Mouse (Mus musculus) liver, embryonic 12.5 days (tissue): ENCODE data around the gene 2410004B18Rik. TPM values are rescaled to one million over a fixed set of nuclear protein-coding genes. Genes with fewer than 3 reads are reported as not detected.
A peak's percentile ranks its signal among the peaks of the same experiment; 100 is the strongest.
"Not testable (repeated sequence)": the region's sequence is repeated elsewhere in the genome, so short reads cannot be mapped to it uniquely, and the experiment has no call there.

Source experiments
- ATAC-seq: fragments of 200-750 bp; cut with Nextera tagmentation; 2 replicates; pipeline ENCODE4 v1.8.0; 2017; ENCODE audit warnings: moderate number of reproducible peaks, mild to moderate bottlenecking, moderate library complexity
- H3K27ac ChIP-seq: fragments of 300-500 bp; sonication (generic); 2 replicates; pipeline ENCODE4 v1.5.1; 2016; ENCODE audit warnings: mild to moderate bottlenecking
- H3K27me3 ChIP-seq: fragments of 300-500 bp; sonication (generic); replicated peaks from 2 replicates; pipeline ENCODE4 v1.6.1; 2016; ENCODE audit warnings: mild to moderate bottlenecking, moderate library complexity
- H3K36me3 ChIP-seq: fragments of 300-500 bp; sonication (generic); 2 replicates; pipeline ENCODE4 v1.6.1; 2016; ENCODE audit warnings: mild to moderate bottlenecking, moderate library complexity
- H3K4me1 ChIP-seq: fragments of 300-500 bp; sonication (generic); 2 replicates; pipeline ENCODE4 v1.6.1; 2016
- H3K4me2 ChIP-seq: fragments of 300-500 bp; sonication (generic); 2 replicates; pipeline ENCODE4 v1.6.1; 2016; ENCODE audit warnings: mild to moderate bottlenecking, moderate library complexity
- H3K4me3 ChIP-seq: fragments of 300-500 bp; sonication (generic); 2 replicates; pipeline ENCODE4 v1.5.1; 2016; ENCODE audit warnings: mild to moderate bottlenecking, moderate library complexity
- H3K9ac ChIP-seq: fragments of 300-500 bp; sonication (generic); 2 replicates; pipeline ENCODE4 v1.6.1; 2016; ENCODE audit warnings: mild to moderate bottlenecking, moderate library complexity
- H3K9me3 ChIP-seq: fragments of 300-500 bp; sonication (generic); replicated peaks from 2 replicates; pipeline ENCODE4 v1.6.1; 2016; ENCODE audit warnings: mild to moderate bottlenecking, moderate library complexity
- WGBS: fragments of 180-500 bp; shearing (Covaris S2); methylation state at CpG from one replicate; pipeline ENCODE4 v1.1.7; 2016; ENCODE audit not compliant: insufficient replicate concordance; 5-methylcytosine and 5-hydroxymethylcytosine counted together
- polyA plus RNA-seq: library from polyadenylated mRNA; unstranded; fragments of >200 nt; fragmentation: Nextera tagmentation; extraction: Ambion mirVana; gene quantifications from 2 replicates; pipeline ENCODE4 v1.2.1, GENCODE M21; 2016

Gene 2410004B18Rik
- polyA plus RNA-seq, 1 experiment from 2014 or later: 27.4 TPM

DNA sequence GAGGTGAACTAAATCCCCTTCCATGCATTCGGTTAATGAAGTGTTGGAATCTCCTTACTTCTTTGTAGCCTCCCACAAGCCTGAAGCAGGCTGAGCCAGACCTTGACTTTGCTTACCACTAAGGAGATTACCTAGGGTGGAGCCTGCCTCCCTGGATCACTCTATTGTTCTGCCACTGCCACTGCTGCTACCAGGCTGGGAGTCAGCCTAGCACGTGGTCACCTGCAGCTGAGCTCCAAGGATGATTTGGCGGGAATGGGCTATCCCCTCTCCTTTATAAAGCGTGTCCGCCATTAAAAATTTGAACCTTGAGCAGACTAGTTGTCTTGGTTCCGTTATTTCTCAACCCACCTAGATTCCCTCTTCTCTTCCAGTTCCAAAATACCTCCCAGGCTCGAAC lies 23.9 kb upstream of the 2410004B18Rik start:
- H3K36me3 ChIP-seq, ATAC-seq, H3K27ac ChIP-seq, H3K9ac ChIP-seq, H3K4me2 ChIP-seq, H3K4me1 ChIP-seq, H3K27me3 ChIP-seq, H3K9me3 ChIP-seq, H3K4me3 ChIP-seq: not testable (repeated sequence)
- WGBS: 60% methylated on average over 7 of the region's 7 CpGs

DNA sequence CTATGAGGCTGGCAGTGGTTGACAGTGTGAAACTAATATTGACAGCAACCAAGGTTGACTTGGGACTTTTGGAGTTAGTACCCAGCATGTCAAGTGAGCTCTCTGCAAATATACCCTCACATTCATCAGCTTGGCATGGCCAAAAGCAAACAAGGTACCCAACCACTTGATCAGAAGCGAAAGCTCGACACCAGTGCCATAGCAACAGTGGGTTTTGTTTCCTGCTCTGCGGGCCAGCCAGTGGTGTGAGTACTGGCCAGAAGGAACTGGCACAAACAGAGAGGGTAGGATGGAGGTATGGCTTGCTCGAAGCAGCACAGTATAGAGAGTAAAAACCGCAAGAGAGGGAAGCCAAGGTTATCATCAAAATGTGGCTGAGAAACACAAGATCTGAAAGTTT lies 21.4 kb upstream of the 2410004B18Rik start:
- no peak overlapping the region for H3K4me3 ChIP-seq
- no peak overlapping the region for H3K27ac ChIP-seq
- 68% methylated on average over 5 of the region's 5 CpGs for WGBS
- H3K36me3 ChIP-seq: no peaks in the 10 kb centered on the region
- no peak overlapping the region for H3K4me2 ChIP-seq
- no peaks in the 10 kb centered on the region for H3K27me3 ChIP-seq
- ATAC-seq: no peak
- H3K4me1 ChIP-seq: no peaks in the 10 kb centered on the region
- H3K9me3 ChIP-seq: no peaks in the 10 kb centered on the region
- H3K9ac ChIP-seq: no peak overlapping the region

DNA sequence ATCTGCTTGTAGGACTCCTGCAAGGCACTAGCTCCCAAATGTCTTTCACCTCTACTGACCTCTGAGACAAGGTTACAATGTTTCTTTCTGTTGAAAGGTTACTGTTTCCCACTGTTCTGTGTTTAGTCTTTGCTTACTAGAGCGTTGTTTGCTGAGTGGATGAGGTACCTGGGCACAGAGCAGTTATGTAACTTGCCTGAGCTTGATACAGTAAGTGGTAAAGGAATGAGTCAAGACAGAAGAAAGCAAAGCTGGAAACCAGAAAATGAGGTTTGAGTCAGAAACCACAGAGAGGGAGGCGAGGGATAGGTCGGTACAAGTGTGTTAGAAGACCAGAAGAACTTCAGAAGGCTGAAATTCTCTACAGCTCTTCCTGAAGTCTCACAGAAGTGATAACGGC lies 21.0 kb upstream of the 2410004B18Rik start:
- ATAC-seq: no peak
- WGBS: 60% methylated on average over 4 of the region's 4 CpGs

DNA sequence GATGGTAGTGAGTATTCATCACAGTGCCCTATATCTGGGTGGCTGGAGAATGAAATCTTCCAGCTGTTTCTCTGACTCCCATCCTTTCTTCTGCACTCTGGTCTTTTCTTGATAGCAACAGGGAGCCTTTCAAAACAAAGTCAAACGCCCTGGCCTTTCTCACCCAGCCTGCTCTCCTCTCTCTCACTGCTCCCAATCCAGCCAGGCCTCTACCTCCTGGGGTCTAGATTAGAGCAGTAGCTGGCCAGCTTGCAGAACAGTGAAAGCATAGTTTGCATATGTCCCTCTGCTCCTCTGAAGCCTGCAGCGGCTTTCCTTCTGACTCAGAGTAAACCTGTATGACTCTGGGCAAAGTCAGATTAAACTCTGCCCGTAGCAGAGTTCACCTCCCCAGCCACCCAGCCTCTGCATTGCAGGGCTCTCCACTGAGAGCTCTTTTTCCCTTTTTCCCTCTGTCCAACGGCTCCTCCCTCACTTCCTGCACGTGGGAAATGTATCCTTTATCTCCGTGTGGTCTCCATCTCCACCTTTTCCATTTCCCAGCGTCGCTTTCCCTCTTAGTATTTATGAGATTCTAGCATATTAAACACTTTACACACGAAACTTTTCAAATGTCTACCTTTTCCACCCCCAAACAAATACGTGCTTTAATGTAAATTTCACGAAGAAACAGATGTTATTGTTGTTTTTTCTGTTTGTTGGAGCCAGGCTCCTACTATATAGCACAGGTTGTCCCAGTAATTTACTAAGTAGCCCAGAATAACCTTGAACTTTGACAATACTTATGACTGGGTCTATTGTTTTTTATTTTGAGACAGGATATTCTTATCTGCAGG lies 15.6 kb upstream of the 2410004B18Rik start, which contains the start of gene Bcl10:
TSS of gene Bcl10 (plus strand) at position 786 of the 836 bp plus-strand sequence.
- H3K4me3 ChIP-seq: peak within 1 kb of the TSS; percentile 53
- no peaks in the 10 kb centered on the region for H3K27me3 ChIP-seq
- peaks cover 32% of the 10 kb centered on the region for H3K4me1 ChIP-seq
- H3K36me3 ChIP-seq: no peaks in the 10 kb centered on the region; the same call in 1 of the 2 replicates
- ATAC-seq: no peak
- 40% methylated on average over 11 of the region's 11 CpGs for WGBS
- H3K9ac ChIP-seq: peak within 1 kb of the TSS; percentile 72
- peak within 1 kb of the TSS; percentile 75 for H3K4me2 ChIP-seq
- H3K9me3 ChIP-seq: no peaks in the 10 kb centered on the region
- peak within 1 kb of the TSS; percentile 90 for H3K27ac ChIP-seq

More for the DNA sequence above, 21.0 kb upstream of the 2410004B18Rik start:
- no peak overlapping the region for H3K9ac ChIP-seq
- H3K27ac ChIP-seq: no peak overlapping the region
- H3K9me3 ChIP-seq: no peaks in the 10 kb centered on the region
- H3K4me1 ChIP-seq: peaks cover 2% of the 10 kb centered on the region; the same call in 1 of the 2 replicates
- no peaks in the 10 kb centered on the region for H3K27me3 ChIP-seq
- no peak overlapping the region for H3K4me3 ChIP-seq
- no peak overlapping the region for H3K4me2 ChIP-seq
- H3K36me3 ChIP-seq: no peaks in the 10 kb centered on the region

DNA sequence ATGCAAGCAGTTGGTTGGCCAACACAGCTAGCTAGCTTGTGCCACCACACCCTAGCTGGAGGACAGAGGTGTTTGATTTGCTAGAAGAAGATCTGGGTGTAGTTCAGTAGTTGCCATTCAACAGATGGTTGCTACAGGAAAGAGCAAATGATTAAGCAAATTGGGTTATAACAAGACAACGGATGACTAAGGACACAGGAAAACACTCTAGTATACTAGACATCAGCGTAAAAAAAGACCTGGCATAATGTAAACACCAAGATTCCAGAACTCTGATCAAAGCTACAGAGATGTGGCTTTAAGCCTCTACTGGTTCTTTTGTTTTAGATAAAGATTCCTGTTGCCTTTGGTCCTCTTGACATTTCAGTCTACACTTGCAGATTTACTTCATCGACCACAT lies 14.8 kb upstream of the 2410004B18Rik start:
- H3K4me1 ChIP-seq: peaks cover 32% of the 10 kb centered on the region
- WGBS: 51% methylated on average over 3 of the region's 3 CpGs
- peaks cover 7% of the 10 kb centered on the region for H3K36me3 ChIP-seq
- no peaks in the 10 kb centered on the region for H3K27me3 ChIP-seq
- H3K4me2 ChIP-seq: peak overlapping the region; percentile 75
- peak overlapping the region; percentile 53; the same call in 1 of the 2 replicates for H3K4me3 ChIP-seq
- no peak for ATAC-seq
- H3K9ac ChIP-seq: peak overlapping the region; percentile 72; the same call in 1 of the 2 replicates
- 0 out of 2 replicates have a peak overlapping the region, but pooled peaks have one; percentile 90 for H3K27ac ChIP-seq
- H3K9me3 ChIP-seq: no peaks in the 10 kb centered on the region

DNA sequence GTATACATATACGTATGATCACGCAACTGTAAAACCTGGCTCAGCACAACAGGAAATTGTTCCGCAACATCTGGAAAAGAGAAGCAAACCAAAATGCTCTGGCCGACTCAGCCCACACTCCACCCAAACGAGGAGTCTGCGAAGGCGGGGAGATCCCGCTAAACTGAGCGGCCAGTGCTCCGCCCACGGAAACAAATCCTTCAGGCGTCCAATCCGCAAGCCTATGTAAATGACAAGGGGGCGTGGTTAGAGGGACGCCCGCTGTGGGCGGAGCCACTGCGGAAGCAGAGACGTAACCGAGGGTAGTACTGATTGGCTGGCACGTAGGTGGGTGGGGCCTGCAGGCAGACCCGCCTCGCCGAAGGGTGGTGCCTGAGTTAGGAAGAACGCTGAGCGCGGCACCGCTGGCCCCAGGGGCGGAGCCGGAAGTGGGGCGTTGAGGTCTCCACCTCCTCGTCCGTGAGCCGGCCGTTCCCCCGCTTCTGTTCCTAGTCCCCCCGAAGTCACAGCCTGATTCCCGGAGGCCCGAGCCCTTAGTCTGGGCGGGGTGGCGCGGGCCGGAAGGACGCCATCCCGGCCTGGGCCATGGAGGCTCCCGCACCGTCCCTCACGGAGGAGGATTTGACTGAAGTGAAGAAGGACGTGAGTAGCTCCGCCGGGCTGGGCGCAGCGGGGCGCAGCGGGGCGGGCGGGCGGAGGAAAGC lies 13.8 kb upstream of the 2410004B18Rik start:
- no peaks in the 10 kb centered on the region for H3K9me3 ChIP-seq
- H3K9ac ChIP-seq: peak overlapping the region; percentile 92
- peak overlapping the region; percentile 90 for H3K4me3 ChIP-seq
- peak; percentile 99 for ATAC-seq
- H3K36me3 ChIP-seq: peaks cover 12% of the 10 kb centered on the region
- under 1% methylated on average over 58 of the region's 58 CpGs for whole genome bisulfite sequencing
- peaks cover 32% of the 10 kb centered on the region for H3K4me1 ChIP-seq
- no peaks in the 10 kb centered on the region for H3K27me3 ChIP-seq
- peak overlapping the region; percentile 94 for H3K27ac ChIP-seq
- H3K4me2 ChIP-seq: peak overlapping the region; percentile 83

DNA sequence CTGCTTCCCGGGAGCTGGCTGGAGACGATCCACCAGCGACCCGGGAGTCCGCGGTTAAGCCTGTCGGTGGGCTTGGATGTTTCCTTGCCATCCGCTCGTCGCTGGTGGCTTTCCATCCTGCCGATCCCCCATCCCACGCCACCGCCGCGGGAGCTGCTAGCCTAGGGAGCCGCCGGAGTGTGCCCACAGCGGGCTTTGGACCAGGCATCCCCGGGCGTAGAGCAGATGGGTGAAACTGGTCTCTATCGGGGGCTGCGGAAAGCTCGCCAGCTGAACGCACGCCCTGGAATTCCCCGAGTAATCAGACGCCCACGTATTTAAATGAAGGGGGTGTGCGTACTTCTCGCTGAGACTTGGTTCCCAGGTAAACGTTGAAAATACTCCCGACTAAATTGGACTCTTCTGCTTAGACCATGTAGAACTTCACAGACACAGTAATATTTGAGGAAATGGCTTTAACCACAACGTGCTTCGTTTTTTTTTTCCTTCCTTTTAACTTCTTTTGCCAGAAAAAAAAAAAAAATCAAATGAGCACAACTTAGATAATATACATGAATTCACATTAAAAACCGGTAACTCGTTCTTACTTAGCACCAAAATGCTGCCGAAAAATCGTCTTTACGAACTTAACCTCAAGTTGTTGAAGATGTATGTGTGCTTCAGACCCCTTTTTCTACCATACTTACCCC lies 13.0 kb upstream of the 2410004B18Rik start:
- H3K4me2 ChIP-seq: peak overlapping the region; percentile 83
- WGBS: 2% methylated on average over 39 of the region's 39 CpGs
- H3K9me3 ChIP-seq: no peaks in the 10 kb centered on the region
- no peaks in the 10 kb centered on the region for H3K27me3 ChIP-seq
- peak overlapping the region; percentile 92 for H3K9ac ChIP-seq
- ATAC-seq: peak; percentile 8
- H3K36me3 ChIP-seq: peaks cover 16% of the 10 kb centered on the region
- peak overlapping the region; percentile 90 for H3K4me3 ChIP-seq
- peaks cover 35% of the 10 kb centered on the region for H3K4me1 ChIP-seq
- H3K27ac ChIP-seq: peak overlapping the region; percentile 94

DNA sequence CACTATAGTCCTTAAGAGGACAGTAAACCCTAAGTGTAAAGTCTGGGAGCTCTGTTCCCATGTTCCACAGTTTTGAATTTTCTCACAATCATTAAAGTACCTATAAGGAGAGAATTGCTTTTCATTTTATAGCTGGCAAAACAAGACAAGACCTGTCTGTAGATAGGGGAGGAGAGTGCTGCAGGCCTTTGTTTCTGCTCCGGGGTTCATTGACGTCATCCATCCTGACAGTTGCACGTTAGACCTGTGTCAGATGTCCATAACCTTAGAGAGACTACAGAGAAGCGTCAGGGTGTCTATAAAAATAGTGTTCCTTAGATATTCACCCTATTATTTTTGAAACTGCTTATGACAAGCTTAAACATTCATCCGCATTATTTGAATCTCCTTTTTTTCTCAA lies 12.3 kb upstream of the 2410004B18Rik start:
- Histone ChIP-seq H3K36me3 (peaks cover 22% of the 10 kb centered on the region), H3K4me1 (peaks cover 35% of the 10 kb centered on the region), H3K9me3 (no peaks in the 10 kb centered on the region), H3K27me3 (no peaks in the 10 kb centered on the region), H3K9ac (peak overlapping the region; percentile 92), H3K27ac (no peak overlapping the region), H3K4me2 (peak overlapping the region; percentile 83), H3K4me3 (peak overlapping the region; percentile 90)
- 70% methylated on average over 5 of the region's 5 CpGs for WGBS
- no peak for ATAC-seq

DNA sequence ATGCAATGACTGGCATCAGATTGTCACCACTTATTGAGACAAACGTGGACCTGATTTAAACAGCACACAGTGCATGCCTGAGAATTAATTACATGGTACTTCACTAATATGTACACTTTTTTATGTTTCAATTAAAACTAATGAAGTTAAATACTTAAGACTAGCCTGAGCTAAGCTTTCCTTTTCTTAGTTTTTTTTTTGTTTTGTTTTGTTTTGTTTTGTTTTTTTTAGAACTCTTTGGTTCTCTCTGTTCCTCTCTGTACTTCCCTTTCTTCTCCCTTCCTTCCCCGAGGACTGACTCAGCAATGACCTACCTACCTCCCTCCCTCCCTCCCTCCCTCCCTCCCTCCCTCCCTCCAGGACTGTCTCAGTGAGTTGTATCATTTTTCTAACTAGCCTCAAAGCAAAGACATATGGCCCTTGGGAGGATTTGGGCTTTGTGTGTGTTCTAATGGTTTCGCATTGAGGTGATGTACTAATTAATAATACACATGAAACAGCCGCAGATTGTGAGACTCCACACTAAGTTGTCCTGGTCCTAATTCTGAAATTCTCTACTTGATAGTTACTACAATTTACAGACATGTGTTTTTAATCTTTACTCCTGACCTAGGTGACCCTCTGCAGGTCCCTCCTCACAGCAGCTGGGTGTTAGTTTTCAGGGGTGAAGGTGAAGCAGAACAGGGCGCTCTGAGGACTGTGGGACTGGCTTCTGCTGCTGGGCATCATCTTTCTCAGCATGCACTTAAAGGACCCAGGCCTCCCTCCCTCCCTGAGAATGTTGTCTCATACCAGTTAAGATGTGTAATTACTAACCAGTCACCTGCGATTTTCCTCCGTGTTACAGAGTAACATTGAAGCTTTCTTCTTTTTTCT lies 8.1 kb upstream of the 2410004B18Rik start:
- Histone ChIP-seq H3K4me1 (peaks cover 17% of the 10 kb centered on the region), H3K36me3 (peaks cover 62% of the 10 kb centered on the region), H3K9me3 (no peaks in the 10 kb centered on the region), H3K9ac (no peak overlapping the region), H3K27ac (no peak overlapping the region), H3K4me3 (no peak overlapping the region), H3K4me2 (no peak overlapping the region), H3K27me3 (no peaks in the 10 kb centered on the region)
- WGBS: 62% methylated on average over 7 of the region's 7 CpGs
- ATAC-seq: no peak

DNA sequence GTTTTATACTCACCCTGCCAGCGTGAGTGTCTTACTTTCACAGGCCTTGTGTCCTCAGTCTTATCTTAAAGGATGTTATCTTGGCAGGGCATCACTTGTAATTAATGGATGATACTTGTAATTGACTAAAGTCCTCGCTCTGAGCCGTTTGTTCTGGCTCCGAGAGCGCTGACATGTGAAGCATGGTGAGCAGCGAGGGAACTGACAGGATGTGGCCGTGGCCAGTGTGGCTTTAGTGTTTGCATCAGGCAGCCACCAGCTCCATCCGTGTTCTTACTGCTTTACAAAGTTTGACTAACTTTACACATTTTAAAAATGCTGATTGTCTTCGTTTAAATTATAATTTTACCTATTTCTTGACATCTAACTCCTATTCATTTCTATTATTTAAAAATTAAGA lies 4.0 kb upstream of the 2410004B18Rik start:
- no peak for ATAC-seq
- Histone ChIP-seq H3K4me1 (peaks cover 16% of the 10 kb centered on the region), H3K27me3 (no peaks in the 10 kb centered on the region), H3K4me2 (no peak overlapping the region), H3K9me3 (no peaks in the 10 kb centered on the region), H3K27ac (no peak overlapping the region), H3K4me3 (no peak overlapping the region), H3K36me3 (peaks cover 53% of the 10 kb centered on the region), H3K9ac (no peak overlapping the region)
- 50% methylated on average over 9 of the region's 9 CpGs for WGBS
